Mouse (Mus musculus) CH12.LX (cell line): ENCODE measurements around the gene Ccdc122.
"Not testable (repeated sequence)": the region's sequence is repeated elsewhere in the genome, so short reads cannot be mapped to it uniquely, and the experiment has no call there.

Source experiments
- CHD1 ChIP-seq: IDR thresholded peaks from 2 replicates; pipeline ENCODE4 v1.6.1; 2012; ENCODE audit warnings: low read depth, low read length, improper control_type of control experiment, inconsistent platforms
- CTCF ChIP-seq, 2 experiments: IDR thresholded peaks in 1 of 2; conservative IDR thresholded peaks in 1 of 2; 2 replicates each; pipeline ENCODE4 v1.5.1; 2011 to 2012; ENCODE audit warnings: low read depth in 2 of 2, low read length in 2 of 2, improper control_type of control experiment in 1 of 2, inconsistent platforms in 1 of 2, mild to moderate bottlenecking in 1 of 2, moderate library complexity in 1 of 2
- EP300 ChIP-seq: IDR thresholded peaks from 2 replicates; pipeline ENCODE4 v1.6.1; 2011; ENCODE audit warnings: low read length, improper control_type of control experiment
- JUND ChIP-seq: conservative IDR thresholded peaks from 2 replicates; pipeline ENCODE4 v1.6.1; 2011; ENCODE audit warnings: low read depth, low read length, improper control_type of control experiment
- KAT2A ChIP-seq: IDR thresholded peaks from 2 replicates; pipeline ENCODE4 v1.6.1; 2012; ENCODE audit warnings: low read length, improper control_type of control experiment, inconsistent platforms; ENCODE audit not compliant: insufficient replicate concordance
- MAX ChIP-seq: IDR thresholded peaks from 2 replicates; pipeline ENCODE4 v1.6.1; 2011; ENCODE audit warnings: low read length, improper control_type of control experiment
- MYC ChIP-seq: IDR thresholded peaks from 2 replicates; pipeline ENCODE4 v1.6.1; 2011; ENCODE audit warnings: low read depth, mild to moderate bottlenecking, improper control_type of control experiment, low read length
- NRF1 ChIP-seq: IDR thresholded peaks from 2 replicates; pipeline ENCODE4 v1.6.1; 2014; ENCODE audit warnings: low read depth, mild to moderate bottlenecking, inconsistent platforms, low read length, improper control_type of control experiment, moderate library complexity
- POLR2A ChIP-seq: IDR thresholded peaks from 2 replicates; pipeline ENCODE4 v1.6.1; 2011; ENCODE audit warnings: low read depth, mild to moderate bottlenecking, improper control_type of control experiment, low read length
- SIN3A ChIP-seq: IDR thresholded peaks from 2 replicates; pipeline ENCODE4 v1.6.1; 2012; ENCODE audit warnings: low read length, improper control_type of control experiment, inconsistent platforms
- UBTF ChIP-seq: IDR thresholded peaks from 2 replicates; pipeline ENCODE4 v1.6.1; 2012; ENCODE audit warnings: low read depth, mild to moderate bottlenecking, inconsistent platforms, low read length, improper control_type of control experiment, moderate library complexity

GRCm38 (mm10) chr14:76990351-76990750 lies 46.2 kb upstream of the Ccdc122 start:
- TF ChIP-seq CTCF (conservative IDR thresholded peaks at IDR 0.05 in 1 of 2, IDR thresholded peaks at IDR 0.05 in 1 of 2; ENCODE audit: low read depth in 2 of 2, low read length in 2 of 2); UBTF; KAT2A; MAX; EP300; POLR2A; CHD1; MYC; NRF1; JUND; SIN3A: not testable (repeated sequence)
